ENCODE assay signal across 8 mouse cellular contexts in the genomic region with DNA sequence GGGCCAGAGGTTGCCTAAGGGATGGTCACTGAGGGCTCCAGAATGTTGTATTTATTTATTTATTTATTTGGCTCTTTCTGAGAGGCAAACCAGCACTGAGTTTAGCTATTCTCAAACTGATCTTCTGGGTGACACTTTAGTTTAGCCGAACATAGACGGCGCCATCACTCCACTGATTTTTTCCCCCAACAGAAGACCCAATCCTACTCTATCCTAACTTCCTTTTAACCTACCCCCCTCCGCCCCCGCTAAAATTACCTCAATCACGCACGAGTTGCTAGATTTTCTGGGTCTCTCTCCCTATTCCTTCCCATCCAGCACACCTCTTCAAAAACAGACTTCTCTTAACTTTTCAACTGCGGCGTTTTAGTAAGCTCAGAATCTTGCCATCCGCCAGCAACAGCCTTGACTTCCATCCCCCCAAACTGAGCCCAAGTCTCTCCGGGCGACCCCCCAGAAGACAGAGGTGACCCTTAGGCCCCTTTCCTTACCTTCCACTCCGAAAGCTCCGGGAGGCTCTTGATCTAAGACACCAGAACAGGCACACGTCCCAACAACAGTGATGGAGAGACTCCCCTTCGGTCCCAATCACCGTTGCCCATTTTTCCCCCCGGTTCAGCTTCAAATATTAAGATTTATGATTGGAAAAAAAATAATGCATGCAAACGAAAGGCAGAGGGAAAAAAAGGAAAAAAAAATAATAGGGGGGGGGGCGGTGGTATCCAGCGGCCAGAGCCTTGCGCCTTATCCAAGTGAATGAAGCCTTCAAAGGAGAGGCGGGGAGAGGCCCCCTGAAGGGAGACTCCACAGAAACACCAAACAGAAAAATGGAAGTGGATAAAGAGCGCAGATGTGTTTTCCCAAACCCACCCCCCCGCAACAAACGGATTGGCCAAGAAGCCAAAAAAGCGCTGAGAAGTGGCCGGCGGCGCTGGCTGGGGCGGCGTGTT. TPM values are rescaled to one million over a fixed set of nuclear protein-coding genes. Genes with fewer than 3 reads are reported as not detected.
DNase-seq lines count a peak whose midpoint lies in the region; ATAC-seq lines count a peak whose summit lies in the region.

TSS of gene Adgrb3 (minus strand) at position 737 of the 950 bp plus-strand sequence.

- H3K4me3 ChIP-seq in lung, embryonic 15.5 days, result peak within 1 kb of the TSS; percentile 50
- peak within 1 kb of the TSS; percentile 56 for H3K4me3 ChIP-seq in embryonic facial prominence, embryonic 15.5 days (replicated peaks)
- peak within 1 kb of the TSS; percentile 60 for H3K4me3 ChIP-seq in midbrain, embryonic 16.5 days (ENCODE audit: low read depth, low read length)

- no peak for DNase-seq in lung, postnatal 4 days
- DNase-seq in layer of hippocampus, postnatal 10 days (ENCODE audit: low spot score in 2 of 2), result peak in 1 of 2 experiments; percentile 55
- no peak for DNase-seq in urinary bladder, postnatal 25 days (ENCODE audit: low spot score)
- no peak for DNase-seq in spleen, postnatal 4 days (ENCODE audit: low spot score in 2 of 2)
- no peak for DNase-seq in testis, postnatal 10 days (ENCODE audit: low spot score)

- H3K36me3 ChIP-seq in lung, embryonic 15.5 days, result no peaks in the 10 kb centered on the region
- no peaks in the 10 kb centered on the region for H3K36me3 ChIP-seq in embryonic facial prominence, embryonic 15.5 days
- H3K36me3 ChIP-seq in midbrain, embryonic 16.5 days (ENCODE audit: control insufficient read depth, insufficient read depth, low read length), result no peaks in the 10 kb centered on the region

- ATAC-seq in lung, embryonic 15.5 days (ENCODE audit: borderline replicate concordance, extremely low read depth, low FRiP score, low TSS enrichment), result 0 out of 2 replicates have a peak, but pooled peaks have one; percentile 10
- no peak for ATAC-seq in embryonic facial prominence, embryonic 15.5 days (ENCODE audit: insufficient number of reproducible peaks, low FRiP score, low TSS enrichment, low read depth)
- peak; percentile 44 for ATAC-seq in midbrain, embryonic 16.5 days

- peaks cover 54% of the 10 kb centered on the region for H3K27me3 ChIP-seq in lung, embryonic 15.5 days
- H3K27me3 ChIP-seq in embryonic facial prominence, embryonic 15.5 days, result peaks cover 46% of the 10 kb centered on the region
- H3K27me3 ChIP-seq in midbrain, embryonic 16.5 days (ENCODE audit: control insufficient read depth, insufficient read depth, low read depth, low read length), result no peaks in the 10 kb centered on the region

- H3K9me3 ChIP-seq in lung, embryonic 15.5 days, result no peaks in the 10 kb centered on the region
- H3K9me3 ChIP-seq in embryonic facial prominence, embryonic 15.5 days (replicated peaks), result no peaks in the 10 kb centered on the region
- H3K9me3 ChIP-seq in midbrain, embryonic 16.5 days (replicated peaks; ENCODE audit: control insufficient read depth, low read length, poor library complexity, severe bottlenecking), result no peaks in the 10 kb centered on the region

- H3K4me1 ChIP-seq in lung, embryonic 15.5 days, result no peaks in the 10 kb centered on the region
- H3K4me1 ChIP-seq in embryonic facial prominence, embryonic 15.5 days, result 0 out of 2 replicates have a peak, but pooled peaks cover 4% of the 10 kb centered on the region
- peaks cover 23% of the 10 kb centered on the region for H3K4me1 ChIP-seq in midbrain, embryonic 16.5 days (ENCODE audit: control insufficient read depth, insufficient read depth, low read length)

- H3K9ac ChIP-seq in lung, embryonic 15.5 days, result no peak within 1 kb of the TSS
- peak within 1 kb of the TSS; percentile 19; the same call in 1 of the 2 replicates for H3K9ac ChIP-seq in embryonic facial prominence, embryonic 15.5 days
- H3K9ac ChIP-seq in midbrain, embryonic 16.5 days (ENCODE audit: low read depth, low read length), result peak within 1 kb of the TSS; percentile 75

- WGBS in lung, embryonic 15.5 days, result 4% methylated on average over 30 of the region's 32 CpGs
- WGBS in embryonic facial prominence, embryonic 15.5 days, result 2% methylated on average over 31 of the region's 32 CpGs
- WGBS in midbrain, embryonic 16.5 days, result under 1% methylated on average over 29 of the region's 32 CpGs

- H3K27ac ChIP-seq in lung, embryonic 15.5 days, result no peak within 1 kb of the TSS
- no peak within 1 kb of the TSS for H3K27ac ChIP-seq in embryonic facial prominence, embryonic 15.5 days (replicated peaks)
- H3K27ac ChIP-seq in midbrain, embryonic 16.5 days (ENCODE audit: low read length), result peak within 1 kb of the TSS; percentile 91

- H3K4me2 ChIP-seq in lung, embryonic 15.5 days, result peak within 1 kb of the TSS; percentile 78
- H3K4me2 ChIP-seq in embryonic facial prominence, embryonic 15.5 days (replicated peaks), result peak within 1 kb of the TSS; percentile 93
- H3K4me2 ChIP-seq in midbrain, embryonic 16.5 days (ENCODE audit: low read length), result peak within 1 kb of the TSS; percentile 72

RNA-seq across cellular contexts. Expression of gene Adgrb3, which starts in this region (rescaled TPM):
- polyA plus RNA-seq in lung, embryonic 15.5 days (2015; fragmentation: Nextera tagmentation; extraction: Ambion mirVana), result 0.41 and 0.42 TPM in 2 replicates
- polyA plus RNA-seq in embryonic facial prominence, embryonic 15.5 days (2015; fragmentation: Nextera tagmentation; extraction: Ambion mirVana), result 1.6 and 2.4 TPM in 2 replicates
- total RNA-seq in layer of hippocampus, postnatal 10 days (2021), result 100 to 1,000 TPM; 132 to 135 TPM
- 67.9 and 68.6 TPM in 2 replicates for polyA plus RNA-seq in midbrain, embryonic 16.5 days (2015; fragmentation: Nextera tagmentation; extraction: Ambion mirVana)

Comparison
In these comparisons a context has a peak if more than half of its experiments do, and no peak if none do; other contexts are left out.
1. RNA of gene Adgrb3 (polyA plus RNA-seq): 67.9 to 68.6 TPM in midbrain, embryonic 16.5 days; 1.6 to 2.4 TPM in embryonic facial prominence, embryonic 15.5 days and 0.41 to 0.42 TPM in lung, embryonic 15.5 days; every median in the first group is over 10 times any median in the second.
2. Peak in ATAC-seq, H3K4me3 ChIP-seq and H3K4me2 ChIP-seq in lung, embryonic 15.5 days; RNA of the gene not detected or under 1 TPM.
3. Peak in every context shown above with its lines, with median percentiles within 50 percentile points of each other: H3K4me2 ChIP-seq and H3K4me3 ChIP-seq.